Mouse (Mus musculus) layer of hippocampus, adult 18-20 months (tissue): Measurements from ENCODE around the gene Lypd1. TPM values are rescaled to one million over a fixed set of nuclear protein-coding genes. Genes with fewer than 3 reads are reported as not detected.

Experiments
- total RNA-seq, 2 experiments: library from RNA; stranded (reverse); gene quantifications; 2 replicates each; pipeline ENCODE4 v1.2.3; 2021

Lypd1 gene
- total RNA-seq, 2 experiments from 2014 or later = 81.2 to 109 TPM

Other genes with a start within 250 kb of the Lypd1 start
- under 1 TPM in 1 of 2 experiments, not detected in 1; 0.27 TPM for gene Gpr39, start 236.1 kb downstream of the Lypd1 start, total RNA-seq